Mouse (Mus musculus) kidney, adult 11 months (tissue): ENCODE measurements at regions not wholly inside any gene's neighbourhood (a gene's known extent, or its start where the extent isn't known, plus 50 kb on each side); places are given as distances from the start of the nearest gene placed in this dataset.

Experiments used
- DNase-seq: peaks from one replicate; pipeline ENCODE4 v3.0.0; 2022

DNA sequence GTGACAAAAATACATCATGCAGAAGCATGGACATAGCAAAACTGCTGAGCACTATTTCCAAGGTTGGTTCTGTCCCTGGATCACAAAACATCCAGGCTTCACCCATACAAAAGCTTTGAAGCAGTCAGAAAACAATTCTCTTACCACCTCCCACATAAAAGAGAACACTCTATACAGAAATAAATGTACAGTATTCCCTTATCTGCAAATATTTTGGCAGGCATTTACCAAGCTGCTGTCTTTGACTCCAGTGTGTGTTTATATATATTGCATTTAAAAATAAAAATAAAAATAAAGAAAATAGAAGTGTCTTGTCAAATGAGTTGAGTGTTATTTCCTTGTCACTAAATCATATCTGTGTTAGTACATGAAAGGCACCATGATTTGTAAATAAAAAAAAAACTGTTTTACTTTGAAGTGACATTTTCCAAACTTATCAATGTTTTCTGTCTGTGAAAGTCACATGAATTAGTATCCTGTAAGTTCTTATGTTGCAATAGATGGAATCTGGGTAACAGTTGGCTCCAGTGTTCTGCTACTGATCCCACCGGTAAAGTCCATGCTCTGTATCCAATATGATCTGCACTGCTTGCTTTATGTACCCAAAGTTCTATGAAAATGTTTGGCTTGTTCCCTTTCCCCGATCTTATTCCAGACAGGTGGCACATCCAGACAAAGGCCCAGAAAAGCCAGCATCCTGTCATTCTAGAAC is 59.9 kb upstream of the Cd93 start:
- no peak for DNase-seq

DNA sequence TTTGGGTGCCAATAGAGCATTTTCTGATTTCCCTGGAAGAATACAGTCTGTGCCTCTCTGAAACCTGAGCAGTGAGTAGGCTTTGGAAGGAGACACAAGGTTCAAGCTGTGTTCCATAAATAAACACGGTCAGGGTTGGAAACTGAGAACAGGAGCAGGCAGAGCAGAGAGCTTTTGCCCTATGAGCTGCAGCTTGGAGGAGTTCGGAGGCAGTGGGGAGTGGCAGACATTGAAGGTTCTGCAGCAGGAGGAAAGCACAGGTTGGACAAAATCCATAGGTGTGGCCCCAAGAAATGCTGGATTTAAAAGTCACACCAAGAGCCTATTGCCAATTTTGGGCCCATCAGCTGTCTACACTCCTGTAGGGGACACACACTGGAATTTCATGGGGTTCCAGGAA is 59.0 kb upstream of the Cd93 start:
- DNase-seq: no peak

DNA sequence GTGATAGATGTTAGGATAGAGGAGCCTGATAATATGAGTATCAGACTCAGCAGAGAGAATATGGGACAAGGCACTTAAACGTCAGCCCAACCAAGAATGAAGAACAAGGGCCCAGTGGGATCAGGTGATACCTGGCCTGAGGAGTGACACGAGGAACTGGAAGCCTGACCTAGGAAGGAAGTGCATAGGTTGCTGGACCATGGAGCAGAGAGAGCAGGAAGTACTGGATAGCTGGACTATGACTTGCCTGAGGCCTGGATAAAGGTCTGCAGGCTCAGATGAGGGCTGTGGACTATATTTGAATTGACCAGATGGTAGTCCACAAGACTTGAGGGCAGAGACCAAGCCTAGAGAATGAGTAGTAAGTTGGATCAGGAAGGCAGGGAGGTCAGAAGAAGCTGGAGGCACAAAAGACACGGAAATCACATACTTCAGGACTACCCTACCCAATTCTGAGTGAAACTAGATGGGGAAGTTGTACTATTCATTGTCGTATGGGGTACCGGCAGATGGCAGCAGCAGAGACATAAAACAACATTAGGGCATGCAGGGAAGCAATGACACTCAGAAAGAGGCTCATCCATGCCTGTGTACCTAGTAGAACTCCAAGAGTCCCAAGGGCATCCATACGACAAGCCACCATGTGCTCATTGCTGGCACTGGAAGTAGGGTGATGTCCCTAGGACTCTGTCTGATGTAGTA is 57.0 kb upstream of the Cd93 start:
- no peak for DNase-seq

DNA sequence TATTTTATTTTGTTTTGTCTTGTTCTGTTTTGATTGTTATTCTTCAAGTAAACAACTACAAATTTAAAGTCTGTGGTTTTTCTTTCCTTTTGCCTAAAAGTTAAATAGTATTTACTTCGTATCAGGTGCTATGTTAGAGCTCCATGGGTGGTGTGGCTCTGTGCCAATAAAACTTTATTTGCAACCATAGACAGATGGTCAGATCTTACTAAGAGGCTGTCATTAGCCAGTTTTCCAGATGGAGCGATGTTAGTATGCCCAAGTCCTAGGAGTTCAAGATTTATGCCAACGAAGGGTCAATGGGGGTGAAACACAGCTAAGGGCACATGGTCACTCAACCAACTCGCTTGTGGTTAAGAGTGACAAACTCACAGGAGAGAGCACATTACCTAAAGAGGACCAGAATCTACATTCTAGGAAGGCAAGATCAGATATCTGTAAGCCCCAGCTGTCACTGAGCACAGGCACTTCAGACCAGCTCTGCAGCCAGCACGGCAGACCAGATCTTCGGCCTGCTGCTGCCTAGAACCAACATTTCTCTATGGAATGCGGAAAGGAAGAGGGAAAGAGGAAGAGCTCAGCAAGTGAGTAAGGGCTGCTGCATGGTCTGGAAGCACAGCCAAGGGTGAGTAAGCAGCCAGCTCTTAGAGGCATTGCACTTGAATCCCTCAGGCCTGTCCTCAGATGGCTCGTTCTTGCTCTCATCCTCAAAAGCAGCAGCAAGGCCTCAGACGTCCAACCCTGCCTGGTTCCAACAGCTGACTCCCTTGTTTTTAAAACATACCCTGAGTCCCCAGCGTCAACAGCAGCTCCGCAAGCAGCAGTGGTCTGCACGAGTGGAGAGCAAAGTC is 54.3 kb upstream of the Cd93 start:
- no peak for DNase-seq

DNA sequence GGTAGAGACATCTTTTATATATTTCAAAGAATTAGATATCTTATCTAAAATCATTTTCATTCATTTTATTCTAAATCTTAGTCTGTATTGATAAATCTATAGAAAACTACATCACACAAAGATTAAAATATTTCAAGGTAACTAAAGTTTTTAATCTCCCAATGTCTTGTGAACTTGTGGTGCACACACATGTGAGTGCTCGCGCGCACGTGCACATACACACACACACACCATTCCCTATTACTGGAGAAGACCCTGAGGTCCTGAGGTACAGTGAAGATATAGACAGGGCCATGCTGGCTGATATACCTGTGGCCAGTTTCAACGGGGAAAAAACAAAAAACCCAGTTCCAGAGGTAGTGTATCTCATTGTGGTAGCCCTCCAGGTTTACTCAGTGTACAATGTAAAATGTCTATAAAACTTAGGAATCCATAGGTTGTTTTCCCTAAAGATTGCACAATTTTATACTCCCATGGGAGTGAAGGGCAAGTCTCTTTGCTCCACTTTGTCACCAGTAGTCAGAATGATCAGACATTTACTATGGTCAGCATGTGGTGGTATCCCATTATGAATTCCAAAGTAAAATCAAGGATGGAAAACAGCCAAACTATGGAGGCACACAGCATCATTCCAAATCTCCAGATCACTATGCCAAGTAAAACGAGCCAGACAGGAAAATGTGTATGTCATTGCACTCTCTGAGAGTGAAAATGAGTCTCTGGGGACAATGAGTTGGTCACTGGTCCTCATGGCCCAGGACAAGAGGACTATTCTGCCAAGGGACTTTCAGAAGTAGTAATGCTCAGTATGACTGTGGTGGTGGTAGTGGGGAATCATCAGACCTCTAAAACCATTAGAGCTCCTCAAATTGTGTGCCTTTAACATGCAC is 53.0 kb upstream of the Cd93 start:
- DNase-seq: no peak

DNA sequence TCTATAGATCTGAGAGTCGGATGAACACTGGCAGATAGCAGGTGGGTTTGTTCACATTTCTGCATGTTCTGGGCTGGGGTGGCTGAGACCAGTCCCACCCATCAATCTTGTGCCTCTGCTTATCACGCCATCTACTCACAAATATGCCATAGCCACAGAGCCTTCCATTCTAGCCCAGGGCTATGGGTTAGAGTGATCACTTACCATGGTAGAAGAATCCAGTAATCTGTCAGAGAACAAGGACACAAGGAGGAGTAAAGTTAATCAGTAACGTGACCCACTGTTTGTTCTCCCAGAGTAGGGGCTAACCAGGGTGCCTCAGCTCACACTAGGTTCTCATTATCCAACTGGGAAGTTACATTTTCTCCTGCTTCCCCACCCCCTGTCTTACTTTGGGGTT is 52.1 kb upstream of the Cd93 start:
- DNase-seq: peak; percentile 19

DNA sequence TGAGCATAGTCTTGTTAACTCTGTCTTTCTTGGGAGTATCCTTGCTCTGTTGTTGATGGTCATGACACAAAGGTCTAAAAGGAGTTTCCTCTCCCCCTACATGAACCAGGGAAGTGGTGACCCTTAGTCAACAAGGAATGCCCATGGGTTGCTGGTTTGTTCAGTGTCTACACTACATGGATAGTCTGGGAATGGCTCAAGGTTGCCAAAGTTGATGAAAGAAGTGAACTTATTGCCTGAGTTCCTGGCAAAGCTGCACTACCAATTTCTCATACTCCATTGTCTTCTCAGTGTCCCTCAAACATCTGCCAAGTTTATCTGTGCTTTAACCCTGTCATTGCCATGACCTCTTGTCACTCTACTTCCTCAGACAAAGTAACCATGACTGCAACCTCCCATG is 49.9 kb upstream of the Cd93 start:
- DNase-seq: no peak
